Mouse (Mus musculus): ENCODE data around the gene Dock8.
A peak's percentile ranks its signal among the peaks of the same experiment; 100 is the strongest.

Dock8 gene

DNA sequence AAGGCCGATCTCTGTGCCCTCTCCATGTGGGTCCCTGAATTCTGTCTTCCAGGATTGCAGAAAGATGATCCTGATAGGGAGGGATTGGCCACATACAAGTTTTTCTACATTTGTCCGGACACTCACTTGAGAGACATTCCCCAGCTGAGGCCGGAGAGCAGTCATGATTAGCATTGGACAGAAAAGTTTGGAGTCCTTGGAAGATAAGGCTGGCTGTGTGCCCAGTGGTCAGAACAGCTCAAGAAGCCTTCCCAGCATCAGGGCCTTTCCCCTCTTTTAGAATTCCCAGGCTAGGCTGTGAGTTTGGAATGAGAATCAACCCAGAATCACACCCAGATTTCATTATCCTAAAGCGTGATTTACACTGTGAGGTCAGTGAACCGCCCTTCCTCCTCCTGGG, 187.0 kb downstream of the Dock8 start:
- DNase-seq (ENCODE audit: low spot score in 2 of 2) = peak; percentile 67 to 68

DNA sequence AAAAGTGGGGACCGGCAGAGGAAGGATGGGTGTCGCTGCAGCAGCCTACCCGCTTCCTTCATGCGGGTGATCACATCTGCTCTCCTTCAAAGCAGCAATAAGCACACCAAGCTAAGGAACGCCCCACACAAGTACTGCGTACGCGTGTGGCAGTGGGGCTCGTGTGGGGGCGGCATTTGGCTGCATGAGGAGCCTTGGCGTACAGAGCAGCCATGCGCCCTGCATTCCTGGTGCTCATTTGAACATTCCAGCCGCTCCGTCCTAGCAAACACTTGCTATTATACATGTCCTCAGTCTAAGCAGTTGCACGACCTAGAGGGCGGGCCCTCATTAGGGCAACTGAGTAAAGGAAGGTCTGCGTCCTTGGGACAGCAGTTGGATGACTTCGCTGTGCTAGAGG, 188.3 kb downstream of the Dock8 start:
- DNase-seq (ENCODE audit: low spot score in 2 of 2) = peak in 1 of 2 experiments; percentile 46

DNA sequence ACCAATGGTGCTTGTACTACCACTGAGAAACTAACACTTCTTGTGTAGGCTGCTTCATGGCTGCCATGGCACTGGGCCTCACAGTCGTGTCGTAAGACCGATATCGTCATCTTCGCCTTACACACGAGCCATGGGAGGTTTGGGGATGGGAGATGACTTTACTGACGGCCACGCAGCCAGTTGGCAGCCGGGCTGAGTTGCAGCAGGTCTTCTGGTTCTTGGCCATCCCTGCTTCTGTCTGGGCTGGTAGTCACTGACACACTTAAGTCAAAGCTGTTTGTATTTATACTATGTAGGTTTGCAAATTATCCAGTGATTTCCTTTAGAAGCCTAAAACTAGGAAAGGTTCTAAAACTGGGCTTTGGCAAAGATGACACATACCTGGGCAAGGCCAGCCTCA, 194.4 kb downstream of the Dock8 start:
- DNase-seq (ENCODE audit: low spot score in 2 of 2) = no peak

DNA sequence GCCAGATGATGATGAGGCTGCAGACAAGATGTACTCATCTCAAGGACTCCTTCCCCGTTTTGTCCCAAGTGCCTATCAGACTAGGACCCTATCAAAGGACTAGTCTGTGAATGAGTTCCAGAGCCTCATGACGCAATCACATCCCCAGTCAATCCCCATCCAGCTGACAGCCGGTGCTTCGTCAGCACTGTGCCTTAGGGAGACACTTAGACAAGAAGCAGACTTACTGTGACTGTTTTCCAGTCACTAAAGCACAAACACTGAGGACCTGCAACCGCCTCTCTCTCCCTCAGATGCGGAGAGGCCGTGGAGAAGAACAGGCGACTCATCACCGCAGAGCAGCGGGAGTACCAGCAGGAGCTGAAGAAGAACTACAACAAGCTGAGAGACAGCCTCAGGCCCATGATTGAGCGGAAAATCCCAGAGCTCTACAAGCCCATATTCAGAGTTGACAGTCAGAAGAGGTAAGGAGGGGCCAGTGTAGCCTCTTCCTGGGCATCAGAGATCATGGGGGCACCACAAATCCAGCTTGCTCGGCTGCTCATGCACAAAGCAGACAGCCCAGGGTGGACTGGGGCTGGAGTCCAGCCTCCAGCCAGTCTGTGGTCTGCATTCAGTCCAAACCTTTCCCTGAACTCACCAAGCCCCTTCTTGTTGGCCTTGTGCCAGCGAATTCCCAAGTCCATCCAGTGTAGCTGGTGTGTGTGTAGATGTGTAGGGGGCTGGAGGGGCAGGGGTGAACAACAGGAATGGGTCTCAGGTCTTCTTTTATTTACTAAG, 200.9 kb downstream of the Dock8 start:
- DNase-seq (ENCODE audit: low spot score in 2 of 2) = no peak

DNA sequence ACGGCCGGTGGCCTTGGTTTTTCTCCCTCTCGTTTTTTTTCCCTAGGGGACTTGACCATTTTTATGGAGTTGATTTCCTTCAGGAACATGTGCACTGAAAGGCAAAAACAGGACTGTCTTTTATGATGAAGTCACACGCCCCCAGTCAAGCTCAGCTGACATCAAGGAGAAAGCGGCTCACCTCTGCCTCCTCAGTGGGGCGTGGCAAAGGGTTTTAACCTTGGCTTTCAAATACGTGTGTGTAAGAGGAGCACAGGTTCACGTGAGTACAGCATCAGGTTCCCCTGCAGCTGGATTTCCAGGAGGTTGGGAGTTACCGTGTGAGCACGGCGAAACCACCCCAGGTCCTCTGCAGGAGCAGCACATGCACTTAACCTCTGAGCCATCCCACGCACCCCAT, 203.7 kb downstream of the Dock8 start:
- no peak for DNase-seq (ENCODE audit: low spot score in 2 of 2)

DNA sequence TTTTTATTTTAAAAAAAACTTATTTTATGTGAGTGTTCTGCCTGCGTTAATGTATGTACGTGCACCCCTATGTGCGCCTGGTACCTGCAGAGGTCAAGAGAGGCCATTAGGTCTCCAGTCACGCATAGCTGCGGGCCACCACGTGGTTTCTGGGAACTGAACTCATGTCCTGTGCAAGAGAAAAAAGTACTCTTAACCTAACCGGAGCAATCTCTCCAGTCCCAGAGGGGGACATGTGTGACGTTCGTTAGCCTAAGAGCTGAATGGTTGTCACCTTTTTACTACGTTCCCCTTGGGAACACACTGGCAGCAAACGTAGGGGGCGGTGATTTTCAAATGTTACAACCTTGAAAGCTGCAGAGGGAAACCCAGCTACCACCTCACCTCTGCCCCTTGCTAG, 207.6 kb downstream of the Dock8 start:
- DNase-seq (ENCODE audit: low spot score in 2 of 2) = no peak

DNA sequence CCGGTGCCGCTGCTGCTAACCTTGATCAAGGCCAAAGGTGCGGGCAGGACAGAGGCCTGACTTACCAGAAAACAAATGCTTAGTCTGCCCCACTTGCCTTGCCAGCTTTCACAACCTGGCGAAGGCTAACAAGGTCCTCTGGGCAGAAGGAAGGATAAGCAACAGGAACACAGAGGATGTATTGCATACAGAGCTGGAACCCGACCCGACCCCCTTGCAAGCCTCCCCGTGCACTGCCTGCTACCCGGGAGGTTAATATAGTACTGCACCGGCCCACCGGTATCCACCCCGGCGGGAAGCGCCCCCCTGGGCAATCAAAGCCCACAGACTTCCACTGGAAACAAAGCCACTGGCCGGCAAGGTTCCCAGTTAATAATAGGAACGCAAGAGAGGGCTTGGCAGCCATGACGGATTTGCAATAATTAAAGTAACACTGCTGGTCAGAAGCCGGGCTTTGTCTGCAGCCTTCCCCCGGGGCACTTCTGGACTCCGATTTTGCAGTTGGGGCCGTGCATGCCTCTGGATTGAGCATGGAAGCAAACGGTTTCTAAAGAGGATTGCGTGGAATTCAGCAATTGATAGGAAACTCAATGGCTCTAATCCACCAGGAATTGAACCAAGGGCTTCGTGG, 208.5 kb downstream of the Dock8 start:
- no peak for DNase-seq (ENCODE audit: low spot score in 2 of 2)

DNA sequence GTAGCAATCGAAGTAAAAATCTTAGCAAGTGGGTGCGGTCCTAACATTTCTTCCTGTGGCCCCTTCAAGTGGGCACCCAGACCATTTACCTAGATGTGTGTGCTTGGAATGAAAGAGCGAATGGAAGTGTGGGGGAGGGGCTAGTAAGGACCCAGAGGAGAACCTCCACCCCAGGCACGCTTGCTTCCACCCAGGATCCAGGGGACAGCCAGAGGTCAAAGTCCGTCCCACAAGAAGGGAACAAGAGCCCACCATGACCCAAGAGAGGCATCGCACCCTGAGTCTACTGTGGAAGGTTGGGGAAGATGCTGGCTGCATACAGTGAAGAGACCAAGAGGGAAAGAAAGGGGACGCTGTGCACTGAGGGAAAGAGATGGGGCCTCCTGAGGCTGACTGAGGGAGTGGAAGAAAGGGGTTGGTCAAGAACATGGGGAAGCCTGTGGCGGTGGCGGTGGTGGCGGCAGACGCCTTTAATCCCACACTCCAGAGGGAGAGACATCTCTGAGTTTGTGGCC, 209.3 kb downstream of the Dock8 start:
- no peak for DNase-seq (ENCODE audit: low spot score in 2 of 2)

DNA sequence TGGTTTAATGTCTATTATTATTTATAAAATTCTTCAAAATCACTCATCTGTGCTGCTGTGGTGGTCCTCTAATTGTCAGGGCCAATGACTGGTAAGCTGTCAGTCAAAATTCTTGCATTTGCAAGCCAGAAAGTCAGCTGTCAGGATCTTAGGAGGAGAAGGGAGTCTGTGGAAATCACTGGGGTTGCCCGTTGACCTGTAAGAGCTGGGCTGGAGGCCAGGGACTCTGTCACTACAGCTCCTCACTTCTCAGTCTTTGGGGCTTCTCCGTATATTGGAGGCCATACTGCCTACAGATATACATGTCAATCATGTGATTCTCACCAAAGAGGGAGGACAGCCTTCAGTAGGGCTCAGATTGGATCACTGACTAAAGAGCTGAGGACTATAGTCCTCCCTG, 221.3 kb downstream of the Dock8 start:
- DNase-seq (ENCODE audit: low spot score in 2 of 2) = no peak

DNA sequence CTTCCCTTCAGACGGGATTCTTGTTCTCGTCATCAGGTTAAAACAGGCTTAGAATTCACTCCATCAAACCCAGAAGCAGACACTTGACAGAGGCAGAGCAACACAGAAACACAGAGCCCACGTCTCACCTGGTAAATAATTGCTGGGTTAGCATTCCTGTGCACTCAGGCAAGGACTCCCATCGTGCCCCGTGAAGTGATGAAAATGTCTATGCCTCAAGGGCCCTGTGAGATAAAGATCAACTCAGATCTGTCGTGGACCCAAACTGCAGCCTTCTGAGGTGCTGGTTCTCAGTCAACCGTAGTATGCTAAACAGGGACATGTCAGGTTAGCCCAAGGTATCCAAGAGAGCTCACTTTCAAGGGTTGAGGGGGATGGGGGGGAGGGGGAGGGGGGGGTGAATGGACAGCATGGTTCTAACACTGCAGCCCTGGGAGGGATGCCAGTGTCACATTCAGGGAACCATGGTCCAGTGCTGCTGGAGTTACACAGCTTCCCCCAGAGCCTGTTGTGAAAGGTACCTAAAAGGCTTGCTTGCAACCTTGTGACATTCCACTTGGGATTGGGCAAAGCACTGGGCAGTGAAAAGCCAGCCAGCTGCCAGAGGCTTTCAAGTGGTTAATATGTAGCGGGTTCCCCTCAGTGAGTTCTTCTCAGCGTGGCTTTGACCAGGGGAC, 222.8 kb downstream of the Dock8 start:
- DNase-seq (ENCODE audit: low spot score in 2 of 2) = no peak

DNA sequence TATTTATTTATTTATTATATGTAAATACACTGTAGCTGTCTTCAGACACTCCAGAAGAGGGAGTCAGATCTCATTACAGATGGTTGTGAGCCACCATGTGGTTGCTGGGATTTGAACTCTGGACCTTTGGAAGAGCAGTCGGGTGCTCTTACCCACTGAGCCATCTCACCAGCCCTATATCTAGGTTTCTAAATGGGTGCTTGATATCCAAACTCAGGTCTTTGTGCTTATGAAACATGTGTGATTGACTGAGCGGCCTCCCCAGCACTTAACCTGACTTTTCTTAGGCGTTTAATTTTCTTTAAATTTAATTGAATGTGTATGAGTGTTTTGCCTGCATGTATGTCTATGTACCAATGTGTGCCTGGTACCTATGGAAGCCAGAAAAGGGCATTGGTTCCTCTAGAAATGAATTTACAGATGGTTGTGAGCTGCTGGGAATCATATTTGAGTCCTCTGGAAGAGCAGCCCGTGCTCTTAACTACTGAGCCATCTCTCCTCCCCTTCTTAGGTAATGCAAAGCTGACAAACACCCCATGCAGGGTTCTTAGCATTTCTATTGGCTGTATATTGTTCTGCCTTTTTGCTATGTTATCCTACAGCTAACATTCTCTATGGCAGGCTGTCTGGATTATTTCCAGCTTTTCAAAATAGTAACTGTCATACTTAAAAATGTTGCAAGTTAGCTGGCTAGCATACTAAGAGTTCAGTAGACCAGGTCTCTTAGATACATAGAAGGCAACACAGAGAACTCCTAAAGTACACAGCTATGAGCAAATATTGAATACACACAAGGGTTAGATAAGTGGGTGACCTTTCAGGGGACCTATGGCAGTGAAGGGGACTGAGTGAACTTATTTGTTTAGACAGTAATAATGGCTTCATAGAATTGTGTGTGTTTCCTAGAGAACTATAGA, 231.0 kb downstream of the Dock8 start:
- DNase-seq (ENCODE audit: low spot score in 2 of 2) = no peak

DNA sequence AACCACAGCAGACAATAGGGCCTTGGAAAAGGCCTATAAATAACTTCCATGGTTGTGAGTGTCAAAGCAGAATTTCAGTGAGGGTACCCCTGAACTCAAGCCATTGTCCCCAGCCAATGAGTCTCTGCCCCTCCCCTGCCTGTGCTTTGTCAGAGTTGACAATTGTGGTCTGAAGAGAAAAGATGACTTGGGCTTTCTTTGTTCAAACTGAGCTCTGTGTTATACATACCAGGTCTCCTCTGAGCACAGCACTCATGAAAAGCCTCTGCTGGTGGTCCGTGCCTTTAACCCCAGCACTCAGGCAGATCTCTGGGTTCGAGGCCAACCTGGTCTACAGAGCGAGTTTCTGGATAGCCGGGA, 231.6 kb downstream of the Dock8 start:
- no peak for DNase-seq (ENCODE audit: low spot score in 2 of 2)

DNA sequence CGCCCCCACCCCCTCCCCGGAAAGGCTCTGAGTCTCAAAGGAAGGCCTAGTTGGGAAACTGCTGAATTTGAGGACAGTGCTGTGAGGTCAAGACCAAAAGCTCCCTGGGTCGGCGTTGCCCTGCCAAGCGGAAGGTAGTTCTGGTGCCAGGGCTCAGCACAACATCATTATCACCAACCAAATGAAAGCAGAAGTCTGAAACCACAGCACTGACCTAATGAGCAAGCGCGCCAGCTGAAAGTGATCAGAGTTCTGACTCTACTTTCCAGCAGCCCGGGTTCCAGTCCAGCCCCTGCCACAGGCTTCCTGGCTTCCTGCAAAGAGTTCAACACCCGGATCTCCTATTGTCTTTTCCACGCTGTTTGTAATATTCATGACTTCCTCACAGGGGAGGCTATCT, 232.7 kb downstream of the Dock8 start:
- no peak for DNase-seq (ENCODE audit: low spot score in 2 of 2)

DNA sequence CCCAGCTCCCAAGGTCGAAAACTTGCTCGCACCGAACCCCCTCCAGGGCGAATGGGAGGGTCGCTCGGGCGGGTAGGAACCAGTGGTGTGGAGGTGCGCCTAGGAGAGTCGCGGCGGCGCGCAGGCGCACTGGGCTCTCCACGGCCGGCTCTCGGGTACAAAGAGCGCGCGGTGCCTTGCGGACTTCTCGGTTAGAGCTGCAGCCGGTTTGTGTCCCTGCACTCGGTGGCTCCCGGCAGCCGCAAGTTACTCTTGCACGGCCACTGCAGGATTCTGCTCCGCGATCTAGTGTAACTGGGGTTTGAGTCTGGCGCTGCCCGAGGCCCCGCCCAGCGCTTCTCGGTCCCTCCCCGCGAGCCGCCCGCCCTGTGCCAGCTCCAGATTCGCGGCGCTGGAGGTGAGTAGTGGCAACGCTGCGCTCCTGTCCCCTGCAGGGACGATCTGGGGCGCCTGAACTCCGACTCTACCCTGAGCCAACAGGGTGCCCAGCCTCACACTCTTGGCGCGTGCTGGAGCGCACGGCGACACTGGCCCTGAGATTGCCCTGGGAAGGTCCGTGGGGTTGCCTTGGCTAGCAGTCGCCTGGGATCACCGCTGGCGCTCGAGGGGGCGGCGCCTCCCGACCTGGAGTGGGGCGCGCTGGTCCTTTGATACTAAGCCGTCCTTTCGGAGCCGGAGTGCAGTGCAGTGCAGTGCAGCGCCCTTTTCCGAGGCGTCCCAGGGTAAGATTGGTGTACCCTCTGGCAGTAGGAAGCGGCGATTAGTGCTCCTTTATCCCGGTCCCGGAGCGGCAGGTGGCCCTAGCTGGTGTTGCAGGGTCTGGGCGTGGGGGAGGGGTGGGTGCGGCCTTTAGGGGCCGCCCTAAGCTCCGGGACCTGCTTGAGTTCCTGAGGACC, 237.5 kb downstream of the Dock8 start, which contains the start of gene Kank1:
Gene Kank1 (plus strand): TSS at position 380 of the 896 bp plus-strand sequence.
- peak; percentile 54 to 68 for DNase-seq (ENCODE audit: low spot score in 2 of 2)

DNA sequence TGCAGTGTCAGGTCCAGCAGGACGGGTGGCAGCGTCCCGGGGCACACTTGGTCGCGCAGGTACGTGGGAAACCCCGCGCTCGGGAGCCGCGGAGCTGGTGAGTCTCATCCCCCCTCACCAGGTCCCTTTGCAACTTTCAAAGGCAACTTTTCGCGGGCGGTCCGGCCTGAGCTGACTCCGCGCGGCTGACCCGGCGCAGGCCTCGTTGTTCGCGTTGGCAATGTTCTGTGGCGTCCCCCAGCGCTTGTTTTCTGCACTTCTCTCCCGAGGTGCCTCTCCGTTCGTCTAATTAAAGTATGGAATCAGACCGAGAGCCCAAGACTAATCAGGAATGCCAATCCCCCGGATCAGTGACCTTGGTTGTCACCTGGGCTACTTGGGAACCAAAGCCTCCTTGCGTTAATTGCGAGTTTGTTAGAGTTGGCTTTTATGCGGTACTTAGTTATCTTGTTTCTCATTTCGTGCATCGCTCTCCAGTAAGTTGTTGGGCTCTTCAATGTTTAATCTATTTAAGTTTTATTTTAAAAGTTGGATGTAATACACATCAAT, 238.2 kb downstream of the Dock8 start:
- peak; percentile 56 to 74 for DNase-seq (ENCODE audit: low spot score in 2 of 2)

DNA sequence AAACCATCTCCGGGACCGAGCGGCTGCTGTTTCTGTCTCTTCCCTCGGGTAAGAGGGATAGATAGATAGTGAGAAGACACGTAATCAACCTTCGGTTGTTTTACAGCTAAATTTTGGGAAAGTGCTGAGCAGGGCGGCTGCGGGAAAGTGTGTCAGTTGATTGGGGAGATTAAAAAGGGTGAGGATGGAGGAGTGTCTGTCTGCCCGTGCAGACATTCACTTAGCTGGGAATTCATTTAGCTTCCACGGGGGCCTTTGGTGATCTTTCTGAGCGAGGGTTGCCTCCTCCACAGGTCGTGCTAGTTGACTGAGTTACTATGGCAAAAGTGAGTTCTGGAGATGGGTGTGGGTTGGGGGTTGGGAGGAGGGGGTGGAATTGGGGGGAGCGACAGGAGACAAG, 238.8 kb downstream of the Dock8 start:
- no peak for DNase-seq (ENCODE audit: low spot score in 2 of 2)

DNA sequence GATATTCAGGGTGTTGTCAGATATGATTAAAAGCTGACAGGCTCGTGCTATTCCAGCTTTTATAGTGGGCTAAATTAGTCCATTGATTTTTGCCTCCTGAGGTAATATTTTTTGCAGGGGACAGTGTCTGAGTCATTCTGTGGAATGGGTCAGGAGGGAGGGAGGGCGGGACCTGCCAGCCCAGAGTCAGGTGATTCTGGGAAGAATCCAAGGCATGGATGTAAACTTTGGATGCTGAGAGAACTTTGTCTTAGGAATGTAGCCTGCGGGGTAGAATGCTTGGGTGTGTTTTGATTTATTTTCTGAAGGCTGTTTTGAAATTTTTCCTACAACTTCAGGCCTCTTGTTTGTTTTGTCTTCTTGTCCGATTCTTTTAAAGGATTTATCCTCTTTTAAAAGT, 244.2 kb downstream of the Dock8 start:
- no peak for DNase-seq (ENCODE audit: low spot score in 2 of 2)

DNA sequence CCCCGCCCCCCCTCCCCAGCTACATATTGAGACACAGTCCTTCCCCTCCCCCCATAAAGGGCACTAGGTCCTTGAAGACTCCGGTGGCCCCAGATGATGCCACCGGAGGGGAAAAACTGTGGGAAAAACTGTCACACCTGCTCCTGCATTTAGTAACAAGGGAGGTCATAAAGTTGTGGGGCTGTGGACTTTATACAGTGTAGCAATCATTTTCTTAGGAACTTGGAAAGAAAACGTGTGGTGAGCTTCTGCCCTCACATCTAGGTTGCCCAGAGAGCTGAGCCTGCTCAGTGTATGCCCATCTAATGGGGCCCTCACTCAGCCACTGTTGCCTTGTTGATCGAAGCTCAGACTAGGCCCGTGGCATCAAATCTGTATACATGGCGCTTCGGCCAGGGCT, 246.7 kb downstream of the Dock8 start:
- DNase-seq (ENCODE audit: low spot score in 2 of 2) = no peak

DNA sequence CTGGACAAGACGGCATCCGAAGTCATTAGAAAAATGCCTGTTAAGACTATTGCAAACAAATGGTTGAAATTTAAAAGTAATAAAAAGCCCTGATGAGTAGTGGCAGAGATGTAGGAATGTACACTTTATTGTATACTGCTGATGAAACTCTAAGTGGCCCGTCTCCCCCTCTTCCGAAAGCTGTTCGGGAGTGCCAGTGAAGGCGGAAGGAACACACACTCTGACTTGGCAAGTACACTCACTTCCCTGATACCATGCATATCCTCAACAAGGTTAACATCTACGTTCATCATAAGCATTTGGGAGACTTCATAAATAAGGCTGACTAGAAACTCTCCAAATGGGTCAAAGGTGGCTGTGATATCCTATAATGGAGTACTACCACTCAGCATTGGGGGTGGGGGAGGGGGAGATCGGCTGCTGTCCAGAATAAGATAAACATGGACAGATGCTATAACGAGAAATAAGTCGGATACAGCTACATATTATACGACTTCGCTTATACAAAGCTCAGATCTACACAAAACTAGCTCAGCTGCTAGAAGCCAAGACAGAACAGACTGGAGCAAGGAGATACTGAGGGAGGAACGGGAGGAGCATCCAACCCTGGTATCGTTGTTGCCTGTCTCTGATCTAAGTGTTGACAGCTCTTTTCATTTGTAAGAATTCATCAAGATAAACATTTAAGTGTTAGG, 248.7 kb downstream of the Dock8 start:
- no peak for DNase-seq (ENCODE audit: low spot score in 2 of 2)

DNA sequence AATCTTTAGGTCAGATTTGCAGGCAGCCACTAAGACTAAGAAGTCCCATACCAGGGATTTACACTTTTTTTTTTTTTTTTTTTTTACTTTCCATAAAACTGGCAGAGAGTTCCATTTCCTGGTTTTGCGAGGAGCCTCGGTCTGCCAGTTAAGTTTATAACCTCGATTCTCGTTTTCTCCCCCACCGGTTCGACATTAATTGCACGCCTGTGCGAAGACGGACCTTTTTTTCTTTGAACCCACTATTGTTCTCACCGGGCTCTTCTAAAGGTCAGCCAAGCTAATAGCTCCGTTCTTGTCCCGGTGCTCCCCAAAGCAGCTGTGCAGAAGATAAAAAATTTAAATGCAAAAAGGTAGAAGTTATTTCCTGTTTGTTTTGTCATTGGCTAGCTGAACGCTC, 249.9 kb downstream of the Dock8 start:
- no peak for DNase-seq (ENCODE audit: low spot score in 2 of 2)
